Mouse (Mus musculus) small intestine, adult 2 months (tissue): ENCODE measurements around the gene Ntpcr.

Experiments used
- CTCF ChIP-seq: fragments of 200-500 bp; IDR thresholded peaks from 2 replicates; pipeline ENCODE4 v1.5.1; 2012; ENCODE audit warnings: low read depth, mild to moderate bottlenecking, control low read depth, inconsistent platforms, low read length, moderate library complexity, mixed read lengths; ENCODE audit not compliant: insufficient replicate concordance, insufficient read length; ENCODE audit errors: extremely low read depth
- POLR2A ChIP-seq: fragments of 200-500 bp; IDR thresholded peaks from 2 replicates; pipeline ENCODE4 v1.6.1; 2012; ENCODE audit warnings: low read depth, mild to moderate bottlenecking, control low read depth, inconsistent platforms, low read length, moderate library complexity

DNA sequence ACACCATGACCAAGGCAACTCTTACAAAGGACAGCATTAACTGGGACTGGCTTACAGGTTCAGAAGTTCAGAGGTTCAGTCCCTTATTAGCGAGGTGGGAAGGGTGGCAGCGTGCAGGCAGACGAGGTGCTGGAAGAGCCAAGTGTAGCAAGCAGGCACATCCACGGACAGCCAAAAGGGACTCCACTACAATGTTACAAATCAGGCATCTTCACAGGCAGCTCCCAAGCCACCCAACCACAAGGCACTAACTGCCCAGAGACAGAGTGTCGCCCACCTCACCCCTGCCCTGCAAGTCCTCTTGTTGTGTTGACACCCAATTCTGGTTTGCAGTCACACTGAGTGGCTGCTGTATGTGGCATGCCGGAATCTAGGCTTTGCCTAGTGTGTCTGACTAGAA is 25.3 kb upstream of the Ntpcr start:
- no peak for TF ChIP-seq CTCF
- no peak for TF ChIP-seq POLR2A
